13 mouse cellular contexts compared by ENCODE assay signal in genomic region chr15:15666744-15667143, GRCm38 (mm10).
"Had no signal": no experiment of that assay in that cellular context is flagged by ENCODE, and none has a peak within 500 bp of the region (broad histone marks: within the 10 kb centered on the region; RNA-seq: fewer than 3 reads in every experiment).

No protein-coding gene starts in this region.

- DNase-seq: lung, adult 18-20 months; lung, embryonic 14.5 days; lung, postnatal 10 days; lung, postnatal 4 days; right cerebral cortex, postnatal 14 days; thymus, adult 2 months; thymus, postnatal 25 days; thymus, postnatal 4 days had no signal

- H3K27me3 ChIP-seq: midbrain, embryonic 13.5 days; midbrain, embryonic 15.5 days; neural tube, embryonic 12.5 days; stomach, embryonic 15.5 days had no signal

- H3K27ac ChIP-seq: midbrain, embryonic 13.5 days; midbrain, embryonic 15.5 days; neural tube, embryonic 12.5 days; stomach, embryonic 15.5 days; stomach, postnatal 0 days had no signal

- ATAC-seq: midbrain, embryonic 13.5 days; midbrain, embryonic 15.5 days had no signal

- H3K9me3 ChIP-seq: midbrain, embryonic 13.5 days; midbrain, embryonic 15.5 days; neural tube, embryonic 12.5 days; stomach, embryonic 15.5 days had no signal

- H3K36me3 ChIP-seq: midbrain, embryonic 13.5 days; midbrain, embryonic 15.5 days; neural tube, embryonic 12.5 days; stomach, embryonic 15.5 days had no signal

- H3K9ac ChIP-seq: lung, embryonic 14.5 days; midbrain, embryonic 13.5 days; midbrain, embryonic 15.5 days; neural tube, embryonic 12.5 days; stomach, embryonic 15.5 days had no signal

- H3K4me3 ChIP-seq: midbrain, embryonic 13.5 days; midbrain, embryonic 15.5 days; neural tube, embryonic 12.5 days; stomach, embryonic 15.5 days had no signal

- H3K4me1 ChIP-seq: midbrain, embryonic 13.5 days; midbrain, embryonic 15.5 days; neural tube, embryonic 12.5 days; stomach, embryonic 15.5 days had no signal
